Mouse (Mus musculus) ES-CJ7 (cell line): ENCODE data around the gene Fktn.
A peak's percentile ranks its signal among the peaks of the same experiment; 100 is the strongest.

Experiments
- DNase-seq: peaks from one replicate; pipeline ENCODE4 v3.0.0; 2011; ENCODE audit warnings: low read depth, low spot score

Fktn gene

DNA sequence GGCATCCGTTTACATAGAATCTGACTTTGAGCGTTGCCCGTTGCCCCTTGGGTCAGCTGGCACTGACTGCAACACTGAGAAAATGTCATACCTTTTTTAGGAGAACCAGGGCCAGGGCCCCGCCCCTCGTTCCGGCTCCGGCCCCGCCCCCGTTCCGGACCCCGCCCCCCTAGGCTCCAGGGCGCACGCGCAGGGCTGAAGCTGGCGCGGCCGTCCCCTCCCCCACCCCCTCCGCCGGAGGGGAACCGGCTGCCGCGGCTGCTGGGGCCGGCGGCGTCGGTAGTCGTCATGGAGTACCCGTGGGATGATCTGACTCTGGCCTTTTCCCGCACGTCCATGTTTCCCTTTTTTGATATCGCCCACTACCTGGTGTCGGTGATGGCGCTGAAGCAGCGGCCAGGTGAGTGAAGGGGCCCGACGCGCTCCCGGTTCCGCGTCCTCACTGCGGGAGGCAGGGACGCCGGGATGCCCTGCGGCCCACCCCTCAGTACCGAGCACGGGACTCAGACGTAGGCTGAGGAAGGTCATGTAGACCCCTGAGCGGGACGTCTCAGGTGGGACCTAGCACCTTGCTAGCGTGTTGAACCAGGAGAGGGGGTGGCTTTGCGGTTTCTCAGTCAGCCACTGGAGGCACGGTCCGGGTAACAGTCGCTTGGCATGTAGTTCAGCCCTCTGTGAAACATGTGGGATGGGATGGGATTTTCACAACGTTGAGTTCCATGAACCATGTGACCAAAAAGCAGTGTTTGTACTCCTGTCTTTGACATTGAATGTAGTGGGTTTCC is 112.2 kb downstream of the Fktn start, which contains the start of gene Tmem38b:
TSS of gene Tmem38b (plus strand) at position 225 of the 785 bp plus-strand sequence.
- peak; percentile 81 for DNase-seq

DNA sequence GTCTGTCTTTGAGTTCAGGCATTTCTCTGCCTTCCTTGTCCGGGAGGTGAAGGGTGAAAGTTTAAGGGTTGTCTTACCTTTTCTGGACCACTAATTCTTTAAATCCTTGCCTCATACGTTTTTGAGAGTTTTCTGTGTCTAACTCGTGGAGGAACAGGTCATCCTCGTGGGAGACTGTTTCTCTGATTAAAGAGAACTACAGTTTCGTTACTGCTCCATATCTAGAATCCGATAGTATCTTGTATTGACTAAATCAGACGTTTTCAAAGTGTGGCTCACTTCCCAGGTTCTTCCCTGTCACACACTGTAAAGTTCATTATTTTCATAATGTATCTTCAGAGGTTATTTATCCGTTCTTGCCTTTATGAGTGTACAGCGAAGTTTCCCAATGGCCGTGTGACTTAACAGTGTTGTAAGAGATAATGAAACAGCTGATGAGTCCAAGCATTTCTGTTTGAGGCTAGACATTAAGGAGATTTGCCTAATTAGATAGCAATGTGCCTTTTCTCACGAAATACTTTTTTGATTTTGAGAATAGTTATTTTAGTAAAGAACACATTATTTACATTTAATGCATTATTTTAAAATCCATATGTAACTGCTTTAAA is 112.9 kb downstream of the Fktn start:
- no peak for DNase-seq
